Mouse (Mus musculus) MEL (cell line): ENCODE results near the gene Scn1b. TPM values are rescaled to one million over a fixed set of nuclear protein-coding genes. Genes with fewer than 3 reads are reported as not detected.

Source experiments
- DNase-seq: peaks from one replicate; pipeline ENCODE4 v3.0.0; 2011; ENCODE audit warnings: low read depth, low spot score
- H3K27ac ChIP-seq: 2 replicates; pipeline ENCODE4 v1.5.1; 2012; ENCODE audit warnings: low read depth, mild to moderate bottlenecking, control low read depth, low read length, moderate library complexity; ENCODE audit not compliant: control insufficient read depth
- H3K27me3 ChIP-seq, 2 experiments: fragments of 150-350 bp in 1 of 2; sonication (generic) in 1 of 2; 2 replicates each; pipeline ENCODE4 v1.6.1; 2012; ENCODE audit warnings: low read length in 2 of 2, mild to moderate bottlenecking in 2 of 2, improper control_type of control experiment in 1 of 2, moderate library complexity in 1 of 2; ENCODE audit not compliant: insufficient read depth in 2 of 2, control insufficient read depth in 1 of 2
- H3K36me3 ChIP-seq, 2 experiments: 2 replicates each; pipeline ENCODE4 v1.6.1; 2012 to 2014; ENCODE audit warnings: low read length in 2 of 2, improper control_type of control experiment in 1 of 2, inconsistent platforms in 1 of 2, mild to moderate bottlenecking in 1 of 2; ENCODE audit not compliant: insufficient read depth in 2 of 2, control insufficient read depth in 1 of 2
- H3K4me1 ChIP-seq, 2 experiments: fragments of 150-350 bp in 1 of 2; sonication (generic) in 1 of 2; 2 replicates each; pipeline ENCODE4 v1.6.1; 2012; ENCODE audit warnings: low read length in 2 of 2, improper control_type of control experiment in 1 of 2, mild to moderate bottlenecking in 1 of 2; ENCODE audit not compliant: insufficient read depth in 2 of 2, control insufficient read depth in 1 of 2
- H3K4me3 ChIP-seq, 2 experiments: fragments of 150-350 bp in 1 of 2; sonication (generic) in 1 of 2; 2 replicates each; pipeline ENCODE4 v1.5.1; 2012; ENCODE audit warnings: low read depth in 2 of 2, low read length in 2 of 2, mild to moderate bottlenecking in 2 of 2, moderate library complexity in 2 of 2, control low read depth in 1 of 2, improper control_type of control experiment in 1 of 2; ENCODE audit not compliant: control insufficient read depth in 1 of 2, insufficient read depth in 1 of 2
- H3K79me2 ChIP-seq: 2 replicates; pipeline ENCODE4 v1.6.1; 2012; ENCODE audit warnings: mild to moderate bottlenecking, low read length, moderate library complexity; ENCODE audit not compliant: control insufficient read depth, poor library complexity, insufficient read depth
- H3K9ac ChIP-seq: 2 replicates; pipeline ENCODE4 v1.6.1; 2012; ENCODE audit warnings: low read depth, mild to moderate bottlenecking, control low read depth, low read length, moderate library complexity; ENCODE audit not compliant: control insufficient read depth, poor library complexity, severe bottlenecking
- H3K9me3 ChIP-seq: fragments of 150-350 bp; sonication (generic); replicated peaks from 2 replicates; pipeline ENCODE4 v1.6.1; 2012; ENCODE audit warnings: mild to moderate bottlenecking, low read length, improper control_type of control experiment, moderate library complexity; ENCODE audit not compliant: insufficient read depth
- CTCF ChIP-seq, 3 experiments: IDR thresholded peaks in 2 of 3; conservative IDR thresholded peaks in 1 of 3; 2 replicates each; pipeline ENCODE4 v1.5.1; 2011 to 2012; ENCODE audit warnings: low read length in 3 of 3, low read depth in 2 of 3, mild to moderate bottlenecking in 2 of 3, improper control_type of control experiment in 1 of 3, inconsistent platforms in 1 of 3, mixed read lengths in 1 of 3, moderate library complexity in 1 of 3; ENCODE audit not compliant: control insufficient read depth in 1 of 3, insufficient read depth in 1 of 3, poor library complexity in 1 of 3, severe bottlenecking in 1 of 3
- EP300 ChIP-seq, 2 experiments: IDR thresholded peaks; 2 replicates each; pipeline ENCODE4 v1.6.1; 2011; ENCODE audit warnings: improper control_type of control experiment in 2 of 2, low read length in 2 of 2, low read depth in 1 of 2, mild to moderate bottlenecking in 1 of 2
- ETS1 ChIP-seq: IDR thresholded peaks from 2 replicates; pipeline ENCODE4 v1.6.1; 2012; ENCODE audit warnings: low read depth, mild to moderate bottlenecking, inconsistent platforms, low read length, improper control_type of control experiment, moderate library complexity
- GATA1 ChIP-seq: IDR thresholded peaks from 2 replicates; pipeline ENCODE4 v1.6.1; 2011; ENCODE audit warnings: low read depth, low read length, improper control_type of control experiment
- JUND ChIP-seq: IDR thresholded peaks from 2 replicates; pipeline ENCODE4 v1.6.1; 2011; ENCODE audit warnings: low read depth, mild to moderate bottlenecking, improper control_type of control experiment, low read length
- KAT2A ChIP-seq: conservative IDR thresholded peaks from 2 replicates; pipeline ENCODE4 v1.6.1; 2012; ENCODE audit warnings: low read depth, low read length, improper control_type of control experiment, inconsistent platforms
- MEF2A ChIP-seq: IDR thresholded peaks from 2 replicates; pipeline ENCODE4 v1.6.1; 2014; ENCODE audit warnings: low read depth, mild to moderate bottlenecking, inconsistent platforms, low read length, improper control_type of control experiment; ENCODE audit not compliant: poor library complexity, insufficient replicate concordance, severe bottlenecking; ENCODE audit errors: extremely low read depth
- MXI1 ChIP-seq: IDR thresholded peaks from 2 replicates; pipeline ENCODE4 v1.6.1; 2011; ENCODE audit warnings: mild to moderate bottlenecking, low read depth, low read length, improper control_type of control experiment
- MYB ChIP-seq: IDR thresholded peaks from 2 replicates; pipeline ENCODE4 v1.6.1; 2011; ENCODE audit warnings: mild to moderate bottlenecking, low read depth, low read length, improper control_type of control experiment
- NELFE ChIP-seq: IDR thresholded peaks from 2 replicates; pipeline ENCODE4 v1.6.1; 2011; ENCODE audit warnings: low read depth, low read length, improper control_type of control experiment
- POLR2AphosphoS2 ChIP-seq: IDR thresholded peaks from 2 replicates; pipeline ENCODE4 v1.6.1; 2011; ENCODE audit warnings: low read length, improper control_type of control experiment
- RCOR1 ChIP-seq: IDR thresholded peaks from 2 replicates; pipeline ENCODE4 v1.6.1; 2012; ENCODE audit warnings: low read depth, mild to moderate bottlenecking, inconsistent platforms, low read length, improper control_type of control experiment
- SIN3A ChIP-seq: IDR thresholded peaks from 2 replicates; pipeline ENCODE4 v1.6.1; 2012; ENCODE audit warnings: low read length, improper control_type of control experiment, inconsistent platforms
- TAL1 ChIP-seq: IDR thresholded peaks from 2 replicates; pipeline ENCODE4 v1.6.1; 2012; ENCODE audit warnings: mild to moderate bottlenecking, inconsistent platforms, low read length, moderate library complexity, mixed read lengths
- TBP ChIP-seq: IDR thresholded peaks from 2 replicates; pipeline ENCODE4 v1.8.0; 2011; ENCODE audit warnings: low read depth, low read length, improper control_type of control experiment
- USF1 ChIP-seq: IDR thresholded peaks from 2 replicates; pipeline ENCODE4 v1.6.1; 2014; ENCODE audit warnings: low read depth, mild to moderate bottlenecking, inconsistent platforms, low read length, improper control_type of control experiment, moderate library complexity
- ZKSCAN1 ChIP-seq: IDR thresholded peaks from 2 replicates; pipeline ENCODE4 v1.6.1; 2012; ENCODE audit warnings: low read depth, mild to moderate bottlenecking, inconsistent platforms, low read length, improper control_type of control experiment, moderate library complexity
- ZMIZ1 ChIP-seq: IDR thresholded peaks from 2 replicates; pipeline ENCODE4 v1.6.1; 2012; ENCODE audit warnings: low read depth, mild to moderate bottlenecking, inconsistent platforms, low read length, improper control_type of control experiment, moderate library complexity
- ZNF384 ChIP-seq: IDR thresholded peaks from 2 replicates; pipeline ENCODE4 v1.6.1; 2012; ENCODE audit warnings: low read depth, mild to moderate bottlenecking, inconsistent platforms, low read length, improper control_type of control experiment
- polyA plus RNA-seq, 2 experiments: library from polyadenylated mRNA; stranded (reverse) in 1 of 2; unstranded in 1 of 2; fragments of >175 nt in 1 of 2; fragments of >200 nt in 1 of 2; gene quantifications; 2 replicates each; pipeline versions ENCODE4 v1.2.1 to v1.2.4; 2012; ENCODE audit warnings: low replicate concordance in 2 of 2, low read depth in 1 of 2; ENCODE audit not compliant: insufficient read length in 2 of 2, insufficient read depth in 1 of 2, missing spikeins in 1 of 2
- total RNA-seq: library from RNA; depleted of rRNA; stranded (reverse); fragments of 300-350 nt; gene quantifications from 2 replicates; pipeline ENCODE4 v1.2.3, GENCODE M21; 2012

The Scn1b gene
- total and polyA plus RNA-seq, 3 experiments: not detected

DNA sequence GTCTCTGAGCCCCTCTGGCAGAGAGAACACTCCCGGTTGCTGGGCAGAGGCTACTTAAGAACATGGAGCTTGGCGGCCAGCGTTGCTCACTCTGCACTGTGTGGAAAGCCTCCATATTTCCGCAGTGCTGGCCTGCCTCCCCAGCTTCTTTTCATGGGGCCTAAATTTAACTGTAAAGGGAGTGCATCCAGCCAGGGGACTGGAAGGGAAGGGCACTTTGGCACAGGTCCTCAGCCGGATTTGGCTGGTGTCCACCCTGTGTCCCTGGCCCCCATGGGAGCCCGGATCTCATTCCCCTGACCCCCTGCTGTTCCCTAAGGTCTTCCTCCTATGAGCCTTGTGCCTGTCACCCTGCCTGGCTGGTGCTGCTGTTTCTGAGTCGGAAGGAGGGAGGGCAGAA lies 8.3 kb downstream of the Scn1b start:
- TF ChIP-seq MXI1 (no peak), TBP (no peak), EP300 (IDR thresholded peaks at IDR 0.05; ENCODE audit: low read depth in 1 of 2, low read length in 2 of 2) (no peak), ZKSCAN1 (no peak), SIN3A (no peak), CTCF (IDR thresholded peaks at IDR 0.05 in 2 of 3, conservative IDR thresholded peaks at IDR 0.05 in 1 of 3; ENCODE audit: control insufficient read depth in 1 of 3, insufficient read depth in 1 of 3, low read depth in 2 of 3, low read length in 3 of 3, poor library complexity in 1 of 3, severe bottlenecking in 1 of 3) (no peak), POLR2AphosphoS2 (no peak), MYB (no peak), RCOR1 (no peak), ZNF384 (no peak), KAT2A (no peak), NELFE (no peak), MEF2A (no peak)
- H3K4me3 ChIP-seq: no peak overlapping the region
- no peaks in the 10 kb centered on the region for H3K36me3 ChIP-seq
- H3K27ac ChIP-seq: no peak overlapping the region
- no peak overlapping the region for H3K9ac ChIP-seq
- DNase-seq: no peak
- no peaks in the 10 kb centered on the region for H3K4me1 ChIP-seq
- H3K27me3 ChIP-seq: no peaks in the 10 kb centered on the region
- no peaks in the 10 kb centered on the region for H3K79me2 ChIP-seq
- H3K9me3 ChIP-seq: no peaks in the 10 kb centered on the region

DNA sequence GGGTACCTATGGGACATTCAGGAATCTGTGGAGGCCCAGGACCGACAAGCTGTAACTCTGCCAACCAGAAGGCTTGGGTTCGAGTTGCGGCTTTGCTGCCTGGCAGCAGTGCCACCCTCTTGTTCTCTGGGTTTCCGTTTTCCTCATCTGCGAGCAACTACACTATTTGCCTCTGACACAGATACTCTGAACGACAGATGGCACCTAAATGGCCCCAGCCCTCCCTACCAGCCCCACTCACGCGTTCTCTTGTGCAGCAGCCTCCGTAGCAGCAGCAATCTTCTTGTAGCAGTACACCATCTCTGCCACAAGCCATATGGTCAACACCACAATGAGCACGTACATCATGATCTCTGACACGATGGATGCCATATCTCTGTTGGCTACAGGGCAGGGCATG lies 9.3 kb downstream of the Scn1b start:
- DNase-seq: no peak
- peaks cover 0 to under 1% of the 10 kb centered on the region in 2 experiments; a peak in 1 of 4 replicates for H3K4me1 ChIP-seq
- no peak for TF ChIP-seq ETS1
- TF ChIP-seq JUND: no peak
- TF ChIP-seq USF1: no peak
- TF ChIP-seq, all 39 proteins: peak for 0
- H3K27me3 ChIP-seq: no peaks in the 10 kb centered on the region
- no peaks in the 10 kb centered on the region for H3K9me3 ChIP-seq
- no peak overlapping the region for H3K9ac ChIP-seq
- no peaks in the 10 kb centered on the region for H3K36me3 ChIP-seq
- H3K27ac ChIP-seq: no peak overlapping the region
- H3K4me3 ChIP-seq: no peak overlapping the region
- H3K79me2 ChIP-seq: no peaks in the 10 kb centered on the region

DNA sequence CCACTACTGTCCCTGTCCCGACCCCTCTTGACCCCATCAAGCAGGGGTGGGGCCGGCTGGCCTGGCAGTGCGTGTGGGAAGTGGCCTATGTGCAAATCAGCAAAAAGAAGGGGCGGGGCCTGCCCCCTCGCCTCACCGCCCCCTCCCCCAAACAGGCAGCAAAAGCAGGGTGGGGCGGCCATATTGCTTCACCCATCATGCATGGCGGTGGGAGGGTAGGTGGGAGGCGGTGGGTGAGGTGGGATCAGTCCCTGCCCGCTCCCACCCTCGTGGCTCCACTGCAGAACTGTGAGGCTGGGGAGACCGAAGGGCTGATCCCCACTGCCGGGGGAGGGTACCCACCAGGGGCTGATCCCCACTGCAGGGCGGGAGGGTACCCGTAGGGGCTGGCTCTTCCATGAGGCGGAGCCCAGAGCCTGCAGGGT lies 10.1 kb downstream of the Scn1b start:
- no peak for DNase-seq
- H3K79me2 ChIP-seq: no peaks in the 10 kb centered on the region
- H3K27ac ChIP-seq: no peak overlapping the region
- H3K9me3 ChIP-seq: no peaks in the 10 kb centered on the region
- no peak overlapping the region for H3K4me3 ChIP-seq
- H3K9ac ChIP-seq: no peak overlapping the region
- no peak for TF ChIP-seq TAL1
- no peak for TF ChIP-seq MEF2A
- no peak for TF ChIP-seq KAT2A
- no peak for TF ChIP-seq GATA1
- no peak for TF ChIP-seq POLR2AphosphoS2
- TF ChIP-seq ETS1: no peak
- TF ChIP-seq SIN3A: no peak
- TF ChIP-seq NELFE: no peak
- TF ChIP-seq ZMIZ1: no peak
- TF ChIP-seq RCOR1: no peak
- no peak for TF ChIP-seq MYB
- TF ChIP-seq ZKSCAN1: no peak
- no peak for TF ChIP-seq EP300 (IDR thresholded peaks at IDR 0.05; ENCODE audit: low read depth in 1 of 2, low read length in 2 of 2)
- TF ChIP-seq ZNF384: no peak
- H3K27me3 ChIP-seq: no peaks in the 10 kb centered on the region
- H3K36me3 ChIP-seq: peaks cover 0 to 2% of the 10 kb centered on the region in 2 experiments; a peak in 1 of 4 replicates
- H3K4me1 ChIP-seq: peaks cover 4% of the 10 kb centered on the region in 2 experiments; a peak in 3 of 4 replicates
